Mouse (Mus musculus): ENCODE measurements at regions not wholly inside any gene's neighbourhood (a gene's known extent, or its start where the extent isn't known, plus 50 kb on each side); places are given as distances from the start of the nearest gene placed in this dataset.

- no peak for DNase-seq
Measured at GRCm38 (mm10) chr13:97514421-97515066, 245.9 kb downstream of the Gm10260 start.

DNA sequence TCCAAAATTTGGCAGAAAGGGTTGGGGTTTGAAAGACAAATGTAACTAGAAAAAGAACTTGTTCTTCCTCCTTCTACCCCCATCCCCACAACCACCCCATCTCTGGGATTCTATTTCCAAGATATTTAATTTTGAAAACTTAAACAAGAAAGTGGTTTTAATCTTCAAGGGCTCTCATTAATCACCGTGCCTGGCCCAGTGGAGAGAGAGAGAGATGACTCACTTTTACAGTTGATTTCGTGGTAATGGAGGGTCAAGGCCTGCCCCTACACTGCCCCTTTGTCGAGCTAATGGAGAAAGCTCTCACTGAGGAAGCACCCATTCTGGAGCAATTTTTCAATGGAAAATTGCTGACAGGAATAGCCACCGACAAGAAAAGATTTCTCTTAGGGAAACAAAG lies 247.9 kb downstream of the Gm10260 start:
- DNase-seq, result peak; percentile 55

GRCm38 (mm10) chr13:97510431-97511261 lies 249.8 kb downstream of the Gm10260 start:
- DNase-seq, result peak; percentile 25

- DNase-seq, result no peak
Measured at GRCm38 (mm10) chr13:97504949-97505348, 255.5 kb downstream of the Gm10260 start.

- no peak for DNase-seq
Measured at GRCm38 (mm10) chr13:97503955-97504739, 256.3 kb downstream of the Gm10260 start.

DNA sequence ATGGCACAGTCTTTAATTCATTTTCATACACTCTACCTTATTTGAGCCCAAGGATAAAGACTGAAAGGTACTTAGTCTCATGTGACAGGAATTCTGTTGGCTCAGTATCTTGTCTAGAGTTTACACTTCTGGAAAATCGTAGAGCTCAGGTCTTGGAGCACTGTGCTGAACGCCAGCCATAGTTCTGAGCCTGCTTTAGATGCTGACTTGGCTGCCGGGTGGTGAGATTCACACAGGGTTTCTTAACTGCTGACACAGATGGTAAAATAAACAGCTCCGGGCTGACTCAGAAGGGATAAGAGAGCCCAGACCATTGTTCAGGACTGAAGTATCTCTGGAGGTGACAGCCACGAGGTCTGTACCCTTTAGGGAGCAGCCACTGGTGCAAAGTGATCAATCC lies 257.0 kb downstream of the Gm10260 start:
- DNase-seq, result no peak

DNA sequence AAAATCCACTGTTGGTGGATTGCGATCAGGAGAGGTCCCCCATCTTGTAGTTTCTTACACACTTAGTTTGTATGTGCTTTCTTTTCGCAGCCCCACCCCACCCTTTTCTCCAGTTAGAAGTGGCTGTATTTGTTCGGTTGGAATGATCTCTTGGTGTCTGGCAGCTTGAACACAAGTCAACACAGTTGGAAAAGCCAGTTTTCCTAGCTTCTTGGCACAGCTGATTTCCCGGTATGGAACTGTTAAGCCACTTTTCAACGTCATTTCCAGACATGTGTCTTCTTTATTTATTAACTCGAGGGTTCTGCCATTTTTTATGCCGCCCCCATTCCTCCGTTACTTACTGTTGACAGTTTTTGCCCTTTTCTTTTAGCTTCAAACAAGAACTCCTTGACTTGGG lies 259.2 kb downstream of the Enc1 start:
- DNase-seq, result no peak

DNA sequence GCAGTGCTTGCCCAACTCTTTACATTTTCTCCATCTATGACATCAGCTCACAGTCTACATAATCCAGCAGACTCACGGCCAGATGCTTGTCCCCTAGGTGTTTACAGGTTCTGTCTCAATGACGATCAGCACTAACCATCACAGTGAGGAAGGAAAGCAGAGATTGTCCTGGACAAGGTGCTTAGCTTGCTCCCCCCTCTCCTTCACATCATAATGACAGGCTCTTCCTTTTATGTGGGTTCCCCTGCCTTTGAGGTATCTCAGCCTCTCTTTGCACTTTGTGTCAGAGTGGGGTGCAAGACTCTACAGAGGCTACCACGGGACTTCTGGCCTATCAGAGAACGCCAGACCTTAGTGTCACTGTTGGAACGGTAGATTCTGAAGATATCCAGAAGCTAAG lies 258.1 kb downstream of the Enc1 start:
- DNase-seq, result no peak

DNA sequence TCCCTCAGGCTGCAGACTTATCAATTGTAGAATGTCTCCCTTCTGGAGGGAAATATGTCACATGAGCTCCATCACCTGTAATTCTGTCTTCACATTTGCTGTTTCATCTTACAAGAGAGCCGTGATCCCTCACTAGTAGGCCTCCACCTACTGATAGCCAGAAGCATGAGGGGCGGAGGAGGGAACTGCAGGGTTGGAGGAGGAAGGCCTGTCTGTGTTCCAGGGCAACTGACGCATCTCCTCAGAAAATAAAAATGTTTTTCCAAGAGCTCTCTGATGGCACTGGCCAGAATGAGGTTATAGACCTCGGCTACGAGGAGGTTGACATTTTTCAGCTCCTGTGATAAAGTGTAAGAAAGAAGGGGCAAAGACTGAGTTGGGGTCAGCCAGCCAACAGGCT lies 257.0 kb downstream of the Enc1 start:
- DNase-seq, result no peak

DNA sequence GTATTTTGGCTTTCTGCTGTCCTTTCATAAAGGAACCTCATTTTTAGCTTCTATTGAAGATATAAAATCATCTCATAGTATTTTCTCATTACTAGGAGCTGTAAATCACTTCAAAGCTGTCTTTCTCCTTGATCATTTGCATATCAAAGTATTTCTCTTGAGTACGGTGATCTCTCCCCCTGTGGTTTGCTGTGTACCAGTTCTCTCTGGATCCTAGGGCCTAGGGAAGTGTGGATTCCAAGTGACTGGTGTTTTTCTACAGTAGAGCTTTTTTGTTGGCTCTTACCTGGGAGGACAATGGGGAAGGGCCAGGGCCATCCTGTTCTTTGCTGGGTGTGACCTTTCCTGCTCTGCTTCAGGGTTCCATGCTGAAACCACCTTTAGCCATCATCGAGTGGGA lies 253.9 kb downstream of the Enc1 start:
- no peak for DNase-seq

DNA sequence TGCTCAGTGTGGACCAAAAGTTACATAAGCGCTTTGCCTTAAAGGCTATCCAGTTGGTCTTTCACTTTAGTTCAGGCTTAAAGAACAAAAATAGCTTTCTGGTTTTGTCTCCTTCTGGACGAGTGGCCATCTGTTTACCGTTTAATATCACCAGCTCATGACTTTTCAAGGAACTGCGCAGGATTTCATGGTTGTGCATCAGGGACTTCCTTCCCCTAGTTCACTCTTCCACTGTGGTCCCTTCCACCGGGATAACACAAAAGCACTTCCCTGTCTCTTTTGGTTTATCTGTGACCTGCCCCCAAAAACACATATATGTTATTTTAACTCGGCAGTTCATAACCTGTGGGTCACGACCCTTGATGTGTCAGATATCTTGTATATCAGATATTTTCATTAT lies 252.9 kb downstream of the Enc1 start:
- DNase-seq, result no peak

GRCm38 (mm10) chr13:97492958-97493735 lies 252.2 kb downstream of the Enc1 start:
- peak; percentile 49 for DNase-seq

DNA sequence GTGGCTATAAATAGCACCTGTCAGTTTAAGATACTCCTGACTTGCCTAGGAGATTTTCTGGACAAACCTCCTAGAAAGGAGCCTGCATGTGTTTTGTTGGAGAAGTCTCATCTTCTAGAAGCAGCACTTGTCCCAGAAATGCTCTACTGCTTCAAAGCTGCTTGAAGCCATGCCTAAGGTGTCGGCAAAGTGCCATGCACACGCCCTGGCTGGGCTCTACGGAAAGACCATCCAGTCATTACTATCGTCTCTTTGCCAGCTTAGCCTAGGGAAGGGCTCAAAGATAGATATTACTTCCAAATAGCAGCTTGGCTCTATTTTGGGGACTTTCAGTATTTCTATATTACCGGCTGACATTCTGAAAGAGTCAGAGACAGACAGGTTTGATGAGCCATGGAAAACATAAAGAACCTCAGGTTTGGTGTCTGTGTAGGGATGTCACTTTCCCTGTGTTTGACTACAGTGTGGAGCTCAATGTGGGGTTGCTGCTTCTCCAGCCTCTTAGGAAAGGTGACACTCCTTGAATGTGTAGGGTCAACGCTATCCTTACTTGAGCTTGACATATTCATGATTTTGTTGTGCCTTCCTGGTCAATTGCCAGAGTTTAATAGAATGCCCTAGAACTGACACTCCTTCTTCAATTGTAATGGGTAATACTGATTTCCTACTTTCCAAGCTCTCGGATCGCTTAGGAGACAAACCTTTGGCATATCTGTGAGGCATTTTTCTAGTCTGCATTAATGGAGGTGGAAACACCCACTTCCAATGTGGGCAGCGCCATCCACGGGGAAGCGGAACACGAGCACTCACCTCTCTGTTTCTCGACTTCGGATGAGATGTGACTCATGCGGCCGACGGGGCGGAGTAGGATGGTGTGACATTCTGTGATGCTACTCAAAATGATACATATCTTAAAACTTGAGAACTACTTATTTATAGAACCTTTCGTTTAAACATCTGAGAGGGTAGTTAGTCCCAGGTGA lies 251.3 kb downstream of the Enc1 start:
- no peak for DNase-seq

- no peak for DNase-seq
Measured at GRCm38 (mm10) chr13:97490131-97490530, 249.2 kb downstream of the Enc1 start.

DNA sequence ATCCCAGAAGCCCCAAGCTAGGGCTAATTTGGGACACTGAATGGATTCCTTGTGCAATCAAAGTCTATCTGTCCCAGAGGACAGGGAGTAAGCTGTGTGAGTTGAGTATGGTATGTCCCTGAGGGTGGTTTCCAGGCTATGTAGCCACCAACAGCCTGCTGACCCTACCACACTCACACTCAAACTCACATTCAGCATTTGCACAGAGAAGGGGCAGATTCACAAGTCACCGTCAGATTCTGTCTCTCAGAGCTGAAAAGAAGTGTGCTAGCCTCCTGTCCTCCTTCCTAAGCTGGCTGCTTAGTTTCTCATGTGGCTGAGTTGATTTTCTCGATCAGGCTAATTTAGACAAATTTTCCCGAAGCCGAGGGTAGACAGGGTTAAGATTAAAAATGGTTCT lies 248.8 kb downstream of the Enc1 start:
- no peak for DNase-seq

- DNase-seq, result no peak
Measured at GRCm38 (mm10) chr13:97489029-97489428, 248.1 kb downstream of the Enc1 start.

GRCm38 (mm10) chr13:97488518-97488917 lies 247.6 kb downstream of the Enc1 start:
- DNase-seq, result no peak

GRCm38 (mm10) chr13:97487746-97488473 lies 247.0 kb downstream of the Enc1 start:
- no peak for DNase-seq

GRCm38 (mm10) chr13:97486490-97486889 lies 245.6 kb downstream of the Enc1 start:
- DNase-seq, result no peak

DNA sequence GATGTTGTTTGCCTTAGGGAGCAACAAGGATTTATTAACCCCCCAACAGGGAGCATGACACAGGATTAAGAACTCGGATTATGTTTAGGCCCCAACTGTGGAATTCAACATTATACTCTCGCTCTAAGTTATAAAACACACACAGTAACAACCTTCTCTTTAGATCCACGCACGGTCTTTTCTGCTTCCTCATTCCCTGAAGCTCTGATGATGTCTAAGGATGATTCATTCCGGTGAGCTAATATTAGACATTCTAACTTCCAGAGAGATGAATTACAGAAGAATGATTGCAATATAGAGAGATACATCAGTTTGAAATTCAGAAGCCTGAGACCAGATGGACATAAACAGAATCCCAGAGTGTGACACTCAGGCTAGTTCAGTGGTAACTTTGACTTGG lies 245.0 kb downstream of the Enc1 start:
- no peak for DNase-seq

Measured in adrenal gland, postnatal 10 days (tissue).